Mouse (Mus musculus) liver, adult 2 months (tissue): ENCODE measurements around the gene Krt15.

Experiments
- CTCF ChIP-seq: fragments of 200-500 bp; IDR thresholded peaks from 2 replicates; pipeline ENCODE4 v1.5.1; 2011; ENCODE audit warnings: low read depth, low read length, control low read depth
- POLR2A ChIP-seq: fragments of 200-500 bp; IDR thresholded peaks from 2 replicates; pipeline ENCODE4 v1.6.1; 2011; ENCODE audit warnings: low read length, control low read depth; ENCODE audit not compliant: insufficient read depth; ENCODE audit errors: extremely low read depth

DNA sequence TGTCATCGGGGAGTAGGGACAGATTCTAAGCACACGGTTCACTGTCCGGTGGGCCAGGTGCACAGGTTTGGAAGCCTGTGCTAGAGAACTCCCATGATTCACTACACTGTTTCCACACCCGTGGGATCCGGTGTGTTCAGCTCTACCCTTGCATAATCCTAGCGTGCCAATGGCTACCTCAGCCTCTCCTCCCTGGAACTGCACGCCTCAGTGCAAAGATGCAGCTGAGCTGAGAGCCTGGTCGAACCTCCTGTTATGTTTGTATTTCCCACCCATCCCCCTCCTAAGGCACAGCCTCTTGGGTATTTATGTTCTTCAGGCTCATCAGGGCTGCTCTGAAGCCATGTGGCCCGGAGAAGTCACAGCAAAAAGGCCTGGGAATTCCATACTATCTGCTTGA, 37.9 kb downstream of the Krt15 start:
- TF ChIP-seq CTCF (no peak), POLR2A (no peak)
